Mouse (Mus musculus) CH12.LX (cell line): ENCODE data around the gene Pigk. TPM values are rescaled to one million over a fixed set of nuclear protein-coding genes. Genes with fewer than 3 reads are reported as not detected.

Experiments used
- DNase-seq: peaks from one replicate; pipeline ENCODE4 v3.0.0-alpha.2; 2013; ENCODE audit errors: extremely low read depth
- H3K27ac ChIP-seq: 2 replicates; pipeline ENCODE4 v1.5.1; 2012; ENCODE audit warnings: low read depth, mild to moderate bottlenecking, control low read depth, moderate library complexity; ENCODE audit not compliant: insufficient read depth
- H3K27me3 ChIP-seq: replicated peaks from 2 replicates; pipeline ENCODE3; 2012; ENCODE audit warnings: inconsistent platforms
- H3K36me3 ChIP-seq, 2 experiments: replicated peaks in 1 of 2; 2 replicates each; pipeline versions ENCODE3 to v1.6.1; 2012; ENCODE audit warnings: inconsistent platforms in 1 of 2, low read length in 1 of 2, mild to moderate bottlenecking in 1 of 2, mixed read lengths in 1 of 2, moderate library complexity in 1 of 2; ENCODE audit not compliant: control insufficient read depth in 1 of 2, insufficient read depth in 1 of 2
- H3K4me1 ChIP-seq, 2 experiments: 2 replicates each; pipeline ENCODE4 v1.6.1; 2012; ENCODE audit warnings: inconsistent platforms in 1 of 2, moderate library complexity in 1 of 2; ENCODE audit not compliant: insufficient read depth in 2 of 2, control insufficient read depth in 1 of 2
- H3K4me2 ChIP-seq: 2 replicates; pipeline ENCODE4 v1.6.1; 2012; ENCODE audit warnings: low read depth, mild to moderate bottlenecking, control low read depth; ENCODE audit not compliant: poor library complexity, insufficient read depth, severe bottlenecking
- H3K4me3 ChIP-seq, 3 experiments: fragments of 150-350 bp in 1 of 3; sonication (generic) in 1 of 3; replicated peaks in 1 of 3; 2 replicates each; pipeline versions ENCODE3 to v1.5.1; 2011 to 2012; ENCODE audit warnings: low read depth in 2 of 3, low read length in 2 of 3, mild to moderate bottlenecking in 2 of 3, moderate library complexity in 2 of 3, control low read depth in 1 of 3, improper control_type of control experiment in 1 of 3, inconsistent platforms in 1 of 3, mixed read lengths in 1 of 3; ENCODE audit not compliant: poor library complexity in 1 of 3
- H3K79me2 ChIP-seq: replicated peaks from 2 replicates; pipeline ENCODE4 v1.6.1; 2012; ENCODE audit warnings: mild to moderate bottlenecking, moderate library complexity; ENCODE audit not compliant: control insufficient read depth, poor library complexity, insufficient read depth, severe bottlenecking; ENCODE audit errors: extremely low read depth
- H3K9ac ChIP-seq: 2 replicates; pipeline ENCODE4 v1.6.1; 2012; ENCODE audit warnings: low read depth, mild to moderate bottlenecking, control low read depth, moderate library complexity; ENCODE audit not compliant: insufficient read depth
- H3K9me3 ChIP-seq: replicated peaks from 2 replicates; pipeline ENCODE3; 2012; ENCODE audit warnings: low read length, inconsistent platforms, mixed read lengths
- CHD2 ChIP-seq: IDR thresholded peaks from 2 replicates; pipeline ENCODE4 v1.6.1; 2011; ENCODE audit warnings: low read length, improper control_type of control experiment
- E2F4 ChIP-seq: IDR thresholded peaks from 2 replicates; pipeline ENCODE4 v1.6.1; 2011; ENCODE audit warnings: low read depth, low read length, improper control_type of control experiment; ENCODE audit not compliant: insufficient replicate concordance
- ELF1 ChIP-seq: IDR thresholded peaks from 2 replicates; pipeline ENCODE4 v1.6.1; 2014; ENCODE audit warnings: low read depth, mild to moderate bottlenecking, inconsistent platforms, low read length, improper control_type of control experiment
- EP300 ChIP-seq: IDR thresholded peaks from 2 replicates; pipeline ENCODE4 v1.6.1; 2011; ENCODE audit warnings: low read length, improper control_type of control experiment
- HCFC1 ChIP-seq: IDR thresholded peaks from 2 replicates; pipeline ENCODE4 v1.6.1; 2012; ENCODE audit warnings: low read depth, mild to moderate bottlenecking, inconsistent platforms, low read length, improper control_type of control experiment
- IRF4 ChIP-seq: IDR thresholded peaks from 2 replicates; pipeline ENCODE4 v1.6.1; 2014; ENCODE audit warnings: low read depth, mild to moderate bottlenecking, inconsistent platforms, low read length, improper control_type of control experiment
- JUND ChIP-seq: conservative IDR thresholded peaks from 2 replicates; pipeline ENCODE4 v1.6.1; 2011; ENCODE audit warnings: low read depth, low read length, improper control_type of control experiment
- KAT2A ChIP-seq: IDR thresholded peaks from 2 replicates; pipeline ENCODE4 v1.6.1; 2012; ENCODE audit warnings: low read length, improper control_type of control experiment, inconsistent platforms; ENCODE audit not compliant: insufficient replicate concordance
- MAZ ChIP-seq: IDR thresholded peaks from 2 replicates; pipeline ENCODE4 v1.6.1; 2012; ENCODE audit warnings: low read depth, mild to moderate bottlenecking, inconsistent platforms, low read length, improper control_type of control experiment, moderate library complexity
- MEF2A ChIP-seq: IDR thresholded peaks from 2 replicates; pipeline ENCODE4 v1.6.1; 2014; ENCODE audit warnings: low read depth, mild to moderate bottlenecking, inconsistent platforms, low read length, improper control_type of control experiment, borderline replicate concordance
- NRF1 ChIP-seq: IDR thresholded peaks from 2 replicates; pipeline ENCODE4 v1.6.1; 2014; ENCODE audit warnings: low read depth, mild to moderate bottlenecking, inconsistent platforms, low read length, improper control_type of control experiment, moderate library complexity
- POLR2A ChIP-seq: IDR thresholded peaks from 2 replicates; pipeline ENCODE4 v1.6.1; 2011; ENCODE audit warnings: low read depth, mild to moderate bottlenecking, improper control_type of control experiment, low read length
- POLR2AphosphoS2 ChIP-seq: IDR thresholded peaks from 2 replicates; pipeline ENCODE4 v1.6.1; 2011; ENCODE audit warnings: low read depth, low read length, improper control_type of control experiment
- SIN3A ChIP-seq: IDR thresholded peaks from 2 replicates; pipeline ENCODE4 v1.6.1; 2012; ENCODE audit warnings: low read length, improper control_type of control experiment, inconsistent platforms
- TCF12 ChIP-seq: IDR thresholded peaks from 2 replicates; pipeline ENCODE4 v1.6.1; 2014; ENCODE audit warnings: low read depth, mild to moderate bottlenecking, inconsistent platforms, low read length, improper control_type of control experiment
- UBTF ChIP-seq: IDR thresholded peaks from 2 replicates; pipeline ENCODE4 v1.6.1; 2012; ENCODE audit warnings: low read depth, mild to moderate bottlenecking, inconsistent platforms, low read length, improper control_type of control experiment, moderate library complexity
- USF1 ChIP-seq: IDR thresholded peaks from 2 replicates; pipeline ENCODE4 v1.6.1; 2014; ENCODE audit warnings: low read depth, mild to moderate bottlenecking, inconsistent platforms, low read length, improper control_type of control experiment
- ZMIZ1 ChIP-seq: IDR thresholded peaks from 2 replicates; pipeline ENCODE4 v1.6.1; 2012; ENCODE audit warnings: low read depth, mild to moderate bottlenecking, inconsistent platforms, low read length, improper control_type of control experiment
- dilution Hi-C: fragments of 300-500 bp; cut with MboI; formaldehyde crosslinking; loops from 2 replicates; pipeline ENCODE4 v1.14.3; 2020; ENCODE audit warnings: low sequenced_read_pairs; ENCODE audit not compliant: extremely low pct_unique_long_range_greater_than_20kb, extremely low pct_ligation_motif_present
- in situ Hi-C: fragments of 300-500 bp; cut with MboI; formaldehyde crosslinking; loops from 3 replicates; pipeline ENCODE4 v1.14.3; 2019; ENCODE audit warnings: low sequenced_read_pairs, low pct_ligation_motif_present, low pct_unique_long_range_greater_than_20kb, mixed read lengths
- polyA plus RNA-seq: library from polyadenylated mRNA; unstranded; fragments of >175 nt; gene quantifications from 2 replicates; pipeline ENCODE4 v1.2.1, GENCODE M21; 2012; ENCODE audit warnings: low read depth; ENCODE audit not compliant: insufficient read length
- total RNA-seq, 2 experiments: library from RNA; depleted of rRNA; stranded (reverse); fragments of 300-350 nt in 1 of 2; fragments of >200 nt in 1 of 2; gene quantifications; 2 replicates each; pipeline ENCODE4 v1.2.3; 2012 to 2014

Gene Pigk
- total and polyA plus RNA-seq, 3 experiments, result 56.4 to 79.3 (median 67.5) TPM

DNA sequence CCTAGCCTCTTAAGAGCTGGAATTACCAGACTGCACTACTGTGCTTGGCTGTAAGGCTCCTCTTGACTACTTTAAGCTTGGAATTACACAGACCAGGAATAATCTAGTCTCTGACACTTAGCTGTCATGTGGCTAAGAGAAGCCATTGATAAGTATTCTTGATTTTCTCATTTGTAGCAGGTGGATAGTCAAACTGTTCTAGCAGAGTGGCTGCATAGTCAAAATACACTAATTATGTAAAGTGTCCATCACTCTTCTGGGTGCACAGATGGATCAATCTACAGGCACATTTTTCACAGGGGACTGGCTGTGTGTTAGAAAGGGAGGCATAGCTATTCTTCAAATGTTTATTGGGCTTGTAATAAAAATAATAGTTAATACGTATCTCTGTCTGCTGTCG lies 276.9 kb downstream of the Pigk start:
- H3K4me1 ChIP-seq, result no peaks in the 10 kb centered on the region
- in situ Hi-C loops, result no loop called here
- no peak overlapping the region for H3K4me3 ChIP-seq
- no peaks in the 10 kb centered on the region for H3K9me3 ChIP-seq
- no peaks in the 10 kb centered on the region for H3K79me2 ChIP-seq
- H3K36me3 ChIP-seq, result no peaks in the 10 kb centered on the region
- DNase-seq, result no peak
- no peak for TF ChIP-seq MAZ
- TF ChIP-seq HCFC1, result no peak
- no peak for TF ChIP-seq MEF2A
- no peak for TF ChIP-seq SIN3A
- TF ChIP-seq, all 38 proteins: peak for 0
- Histone ChIP-seq H3K27ac (no peak overlapping the region), H3K4me2 (no peak overlapping the region), H3K9ac (no peak overlapping the region), H3K27me3 (no peaks in the 10 kb centered on the region)
- dilution Hi-C loops, result no loop called here

- in situ Hi-C loops, result no loop called here
- H3K4me3 ChIP-seq, result no peak overlapping the region
- H3K4me2 ChIP-seq, result no peak overlapping the region
- H3K79me2 ChIP-seq, result no peaks in the 10 kb centered on the region
- H3K27me3 ChIP-seq, result no peaks in the 10 kb centered on the region
- H3K36me3 ChIP-seq, result no peaks in the 10 kb centered on the region
- no peak for DNase-seq
- no peaks in the 10 kb centered on the region for H3K4me1 ChIP-seq
- dilution Hi-C loops, result no loop called here
- no peaks in the 10 kb centered on the region for H3K9me3 ChIP-seq
- no peak overlapping the region for H3K9ac ChIP-seq
- no peak overlapping the region for H3K27ac ChIP-seq
- TF ChIP-seq CHD2 (no peak), EP300 (no peak), TCF12 (no peak), JUND (no peak), SIN3A (no peak), E2F4 (no peak), USF1 (no peak), MAZ (no peak), KAT2A (no peak), NRF1 (no peak), UBTF (no peak), POLR2A (no peak), POLR2AphosphoS2 (no peak), ZMIZ1 (no peak), IRF4 (no peak), ELF1 (no peak), MEF2A (no peak)
These were observed 279.7 kb downstream of the Pigk start for GRCm38 (mm10) chr3:152993608-152994007.
